Mouse (Mus musculus) forebrain, postnatal 0 days (tissue): ENCODE measurements around the gene Uevld. TPM values are rescaled to one million over a fixed set of nuclear protein-coding genes. Genes with fewer than 3 reads are reported as not detected.
A peak's percentile ranks its signal among the peaks of the same experiment; 100 is the strongest.

Experiments used
- ATAC-seq: fragments of 200-750 bp; cut with Nextera tagmentation; 2 replicates; pipeline ENCODE4 v1.8.0; 2017; ENCODE audit warnings: mild to moderate bottlenecking, moderate library complexity
- DNase-seq: peaks from one replicate; pipeline ENCODE4 v3.0.0-alpha.2; 2015
- H3K27ac ChIP-seq: fragments of 300-500 bp; sonication (generic); 2 replicates; pipeline ENCODE4 v1.5.1; 2014; ENCODE audit warnings: low read depth, mild to moderate bottlenecking, antibody characterized with exemption, low read length, moderate library complexity, mixed read lengths
- H3K27me3 ChIP-seq: fragments of 300-500 bp; sonication (generic); 2 replicates; pipeline ENCODE4 v1.6.1; 2014; ENCODE audit warnings: mild to moderate bottlenecking, low read length, mixed read lengths; ENCODE audit not compliant: insufficient read depth
- H3K36me3 ChIP-seq: fragments of 300-500 bp; sonication (generic); 2 replicates; pipeline ENCODE4 v1.6.1; 2014; ENCODE audit warnings: mild to moderate bottlenecking, moderate library complexity; ENCODE audit not compliant: insufficient read depth
- H3K4me1 ChIP-seq: fragments of 300-500 bp; sonication (generic); 2 replicates; pipeline ENCODE4 v1.6.1; 2014; ENCODE audit warnings: antibody characterized with exemption; ENCODE audit not compliant: insufficient read depth
- H3K4me2 ChIP-seq: fragments of 300-500 bp; sonication (generic); 2 replicates; pipeline ENCODE4 v1.6.1; 2014; ENCODE audit warnings: low read depth, mild to moderate bottlenecking, moderate library complexity
- H3K4me3 ChIP-seq: fragments of 300-500 bp; sonication (generic); 2 replicates; pipeline ENCODE4 v1.5.1; 2014; ENCODE audit warnings: low read depth, low read length, mixed read lengths
- H3K9ac ChIP-seq: fragments of 300-500 bp; sonication (generic); 2 replicates; pipeline ENCODE4 v1.6.1; 2014; ENCODE audit warnings: mild to moderate bottlenecking
- H3K9me3 ChIP-seq: fragments of 300-500 bp; sonication (generic); 2 replicates; pipeline ENCODE4 v1.6.1; 2016; ENCODE audit warnings: low read length
- CTCF ChIP-seq: sonication (generic); IDR thresholded peaks from 2 replicates; pipeline ENCODE4 v1.5.1; 2016; ENCODE audit warnings: antibody characterized with exemption, control low read depth, low read depth
- WGBS: fragments of 180-500 bp; shearing (Covaris S2); extraction: QIAGEN DNeasy Blood & Tissue Kit; methylation state at CpG from one replicate; pipeline ENCODE4 v1.1.7; 2014; 5-methylcytosine and 5-hydroxymethylcytosine counted together
- polyA plus RNA-seq: library from polyadenylated mRNA; unstranded; fragments of >200 nt; fragmentation: Nextera tagmentation; extraction: Ambion mirVana; gene quantifications from 2 replicates; pipeline ENCODE4 v1.2.1, GENCODE M21; 2015
- total RNA-seq: library from RNA; depleted of rRNA; stranded (reverse); fragments of >200 nt; gene quantifications from 2 replicates; pipeline ENCODE4 v1.2.3, GENCODE M21; 2014

Gene Uevld
- total and polyA plus RNA-seq, 2 experiments from 2014 or later, result 4.6 to 9.2 TPM

DNA sequence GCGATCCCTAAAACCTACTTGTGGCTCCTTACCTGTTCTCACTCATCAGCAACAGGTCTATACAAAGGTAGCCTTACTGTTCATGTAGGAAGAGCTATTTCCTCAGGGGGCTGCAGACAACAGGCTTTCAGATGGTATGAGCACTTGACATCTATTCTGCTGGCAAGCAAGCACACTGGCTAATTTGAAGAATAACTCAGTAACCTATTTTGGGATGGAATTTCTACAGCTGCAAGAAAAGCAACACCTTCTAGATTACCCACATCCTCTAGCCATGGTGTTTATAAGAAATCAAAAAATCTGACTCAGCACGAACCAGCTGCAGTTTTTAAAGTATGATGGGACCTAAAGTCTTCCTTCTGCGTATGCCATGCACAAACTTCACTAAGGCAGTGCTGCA is 27.0 kb downstream of the Uevld start:
- no peak for ATAC-seq

DNA sequence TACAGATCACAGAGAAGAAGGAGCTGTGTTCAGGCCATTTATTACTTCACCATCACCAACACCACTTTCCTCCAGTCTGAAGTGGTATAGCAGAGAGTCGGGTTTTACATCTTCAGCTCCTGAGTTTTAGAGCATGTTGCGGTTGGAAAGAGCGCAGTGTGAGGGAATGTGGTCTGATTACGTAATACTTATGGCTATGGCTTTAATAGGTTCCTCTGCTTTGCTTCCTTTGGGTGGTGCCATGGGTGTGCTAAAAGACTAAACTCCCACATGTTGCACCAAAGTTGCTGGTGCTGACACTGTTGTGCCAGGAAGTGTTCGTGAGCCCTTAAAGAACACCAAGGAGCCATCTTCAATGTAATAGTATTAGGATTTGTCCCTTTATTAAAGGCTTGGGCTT is 30.0 kb downstream of the Uevld start:
- H3K9me3 ChIP-seq, result no peaks in the 10 kb centered on the region
- no peak overlapping the region for H3K4me2 ChIP-seq
- H3K27ac ChIP-seq, result no peak overlapping the region
- no peak for ATAC-seq
- H3K27me3 ChIP-seq, result no peaks in the 10 kb centered on the region
- H3K4me1 ChIP-seq, result no peaks in the 10 kb centered on the region
- DNase-seq, result no peak
- WGBS, result 96% methylated on average over 5 of the region's 5 CpGs
- H3K4me3 ChIP-seq, result no peak overlapping the region
- H3K36me3 ChIP-seq, result peaks cover 36% of the 10 kb centered on the region
- no peak overlapping the region for H3K9ac ChIP-seq
- no peak for TF ChIP-seq CTCF

More for the DNA sequence above, 27.0 kb downstream of the Uevld start:
- Histone ChIP-seq H3K4me1 (no peaks in the 10 kb centered on the region), H3K4me2 (no peak overlapping the region), H3K27ac (no peak overlapping the region), H3K27me3 (no peaks in the 10 kb centered on the region), H3K9me3 (no peaks in the 10 kb centered on the region), H3K9ac (no peak overlapping the region), H3K4me3 (no peak overlapping the region), H3K36me3 (peaks cover 42% of the 10 kb centered on the region)
- DNase-seq, result no peak
- 97% methylated on average over 3 of the region's 3 CpGs for WGBS
- TF ChIP-seq CTCF, result no peak

DNA sequence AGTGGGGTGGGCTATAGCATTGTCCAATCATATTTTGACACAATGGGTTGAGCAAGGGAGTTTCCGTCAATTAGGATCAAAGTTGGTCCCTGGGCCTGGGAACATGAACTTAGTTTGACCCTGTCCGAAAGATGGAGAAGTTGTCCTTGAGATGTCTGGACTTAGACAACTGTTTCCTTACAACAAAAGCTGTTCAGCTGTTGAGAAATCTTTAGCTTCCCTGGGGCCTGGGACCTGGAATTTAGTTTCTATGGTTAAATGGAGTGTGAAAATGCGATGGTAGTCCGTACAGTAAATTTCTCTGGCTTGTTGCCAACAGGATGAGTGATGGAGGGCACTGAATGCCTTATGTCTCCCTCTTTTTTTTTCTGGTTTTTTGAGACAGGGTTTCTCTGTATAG is 36.3 kb downstream of the Uevld start:
- peaks cover 19% of the 10 kb centered on the region for H3K4me1 ChIP-seq
- ATAC-seq (no peak), DNase-seq (no peak)
- TF ChIP-seq CTCF, result no peak
- no peak overlapping the region for H3K27ac ChIP-seq
- WGBS, result 68% methylated on average over 4 of the region's 4 CpGs
- H3K4me3 ChIP-seq, result no peak overlapping the region
- H3K27me3 ChIP-seq, result no peaks in the 10 kb centered on the region
- H3K9me3 ChIP-seq, result no peaks in the 10 kb centered on the region
- peaks cover 4% of the 10 kb centered on the region; the same call in 1 of the 2 replicates for H3K36me3 ChIP-seq
- H3K4me2 ChIP-seq, result no peak overlapping the region
- no peak overlapping the region for H3K9ac ChIP-seq

DNA sequence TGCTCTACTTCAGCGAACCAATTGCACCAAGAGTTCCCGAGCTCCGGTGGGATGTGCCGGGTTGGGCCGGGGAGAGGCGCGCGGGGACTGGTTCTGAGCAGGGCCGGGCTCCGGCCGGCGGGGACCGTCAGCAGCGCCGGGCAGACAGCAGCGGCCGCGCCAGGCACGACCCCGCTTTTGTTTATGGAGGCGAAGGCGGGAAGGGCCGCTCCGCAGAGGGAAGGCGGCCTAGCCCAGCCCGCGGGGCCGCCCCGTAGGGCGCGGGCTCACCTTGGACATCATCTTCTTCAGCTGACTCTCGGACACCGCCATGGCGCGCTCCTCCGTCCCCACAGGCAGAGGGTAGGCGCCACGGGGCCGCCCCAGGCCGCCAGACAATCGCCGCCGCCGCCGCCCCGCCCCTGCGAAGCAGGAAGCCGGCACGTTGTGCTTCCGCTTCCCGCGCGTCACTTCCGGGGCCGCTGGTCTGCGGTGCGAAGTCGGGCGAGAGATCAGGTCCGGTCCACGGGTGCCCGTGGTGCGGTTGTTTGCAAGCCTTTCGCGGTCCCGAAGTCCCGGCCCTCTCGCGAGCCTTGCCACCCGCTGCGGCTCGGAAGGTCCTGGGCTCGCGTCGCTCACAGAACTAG is 38.7 kb downstream of the Uevld start, which contains the start of gene Tsg101:
TSS of gene Tsg101 (minus strand) at position 419 of the 626 bp plus-strand sequence.
- ATAC-seq, result peak; percentile 97
- peak; percentile 30; the same call in 1 of the 2 replicates for TF ChIP-seq CTCF
- H3K4me1 ChIP-seq, result peaks cover 19% of the 10 kb centered on the region
- peak within 1 kb of the TSS; percentile 89 for H3K9ac ChIP-seq
- peak within 1 kb of the TSS; percentile 87 for H3K4me3 ChIP-seq
- peak within 1 kb of the TSS; percentile 66 for H3K4me2 ChIP-seq
- peak; percentile 91 for DNase-seq
- H3K27ac ChIP-seq, result peak within 1 kb of the TSS; percentile 93
- H3K36me3 ChIP-seq, result no peaks in the 10 kb centered on the region
- no peaks in the 10 kb centered on the region for H3K9me3 ChIP-seq
- WGBS, result 2% methylated on average over 73 of the region's 75 CpGs
- no peaks in the 10 kb centered on the region for H3K27me3 ChIP-seq

DNA sequence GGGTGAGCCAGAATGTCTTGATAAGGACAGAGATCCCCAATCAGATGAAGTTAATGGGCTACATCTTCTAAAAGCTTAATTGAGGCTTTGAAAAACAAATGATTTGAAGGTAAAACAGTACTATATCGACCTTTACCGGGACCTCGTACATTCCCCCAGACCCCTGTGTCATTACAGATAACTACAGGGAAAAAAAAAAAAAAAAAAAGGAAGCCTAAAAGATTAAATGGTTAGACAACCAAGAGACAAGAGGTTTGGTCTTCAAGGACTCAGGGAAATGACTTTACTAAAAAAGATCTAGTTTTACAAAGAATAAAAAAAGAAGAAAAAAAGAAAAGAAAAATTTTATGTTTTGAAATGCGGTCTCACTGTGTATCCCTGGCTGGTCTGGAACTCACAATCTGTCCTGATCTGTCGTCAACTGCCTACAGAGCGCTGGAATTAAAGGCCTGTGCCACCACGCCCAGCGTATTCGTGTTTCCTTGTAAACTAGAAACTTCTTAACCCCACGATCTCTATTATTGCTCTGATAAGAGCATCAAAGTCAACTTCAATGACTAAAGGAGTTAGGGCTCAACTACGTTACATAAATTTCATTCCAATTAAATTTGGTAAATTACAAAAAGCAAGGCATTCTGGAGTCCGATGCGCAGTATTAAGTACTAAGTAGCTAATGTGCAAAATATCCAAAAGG is 39.5 kb downstream of the Uevld start:
- Histone ChIP-seq H3K9me3 (no peaks in the 10 kb centered on the region), H3K4me3 (peak overlapping the region; percentile 87), H3K9ac (peak overlapping the region; percentile 89), H3K4me2 (peak overlapping the region; percentile 66), H3K27ac (peak overlapping the region; percentile 93; the same call in 1 of the 2 replicates), H3K4me1 (peaks cover 19% of the 10 kb centered on the region), H3K27me3 (no peaks in the 10 kb centered on the region), H3K36me3 (no peaks in the 10 kb centered on the region)
- WGBS, result 17% methylated on average over 13 of the region's 13 CpGs
- ATAC-seq (no peak), DNase-seq (no peak)
- TF ChIP-seq CTCF, result no peak

DNA sequence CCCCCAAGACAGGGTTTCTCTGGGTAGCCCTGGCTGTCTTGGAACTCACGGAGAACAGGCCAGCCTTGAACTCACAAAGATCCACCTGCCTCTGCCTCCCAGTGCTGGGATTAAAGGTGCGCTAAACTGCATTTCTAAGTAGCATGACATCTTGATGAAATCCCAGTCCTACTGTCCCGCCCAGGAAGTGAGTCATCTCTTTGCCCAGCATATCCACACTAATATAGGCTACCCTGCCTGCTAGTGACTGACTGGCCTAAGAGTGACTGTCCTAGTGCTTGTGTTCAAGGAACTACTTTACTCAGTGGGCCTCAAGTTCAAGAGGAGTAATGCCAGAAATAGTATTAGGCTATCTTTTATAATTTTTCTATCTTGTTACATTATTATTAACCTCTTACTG is 42.0 kb downstream of the Uevld start:
- ATAC-seq (no peak), DNase-seq (no peak)
- H3K4me2 ChIP-seq, result no peak overlapping the region
- H3K9me3 ChIP-seq, result no peaks in the 10 kb centered on the region
- H3K4me3 ChIP-seq, result no peak overlapping the region
- H3K27ac ChIP-seq, result no peak overlapping the region
- no peak overlapping the region for H3K9ac ChIP-seq
- peaks cover 19% of the 10 kb centered on the region for H3K4me1 ChIP-seq
- no peaks in the 10 kb centered on the region for H3K27me3 ChIP-seq
- WGBS, result 95% methylated on average over 3 of the region's 3 CpGs
- H3K36me3 ChIP-seq, result peaks cover 14% of the 10 kb centered on the region
- TF ChIP-seq CTCF, result no peak

DNA sequence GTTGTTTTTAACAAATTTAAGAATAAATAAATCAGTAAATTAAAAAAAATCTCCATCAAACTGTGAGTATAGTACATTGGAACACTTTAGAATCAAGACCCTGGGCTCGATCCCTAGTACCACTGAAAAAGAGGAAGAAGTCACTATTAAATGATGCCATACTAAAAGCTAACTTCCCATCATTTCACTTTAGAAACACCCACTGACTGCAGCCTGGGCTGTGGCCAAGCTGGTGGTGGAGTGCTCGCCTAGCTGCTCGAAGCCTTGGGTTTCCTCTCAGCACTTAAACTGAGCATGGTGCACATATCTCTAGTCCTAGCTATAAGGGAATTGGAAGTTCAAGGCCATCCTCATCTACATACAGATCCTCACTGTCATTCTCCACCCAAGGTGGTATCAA is 47.1 kb downstream of the Uevld start:
- Histone ChIP-seq H3K36me3 (peaks cover 51% of the 10 kb centered on the region), H3K27ac (no peak overlapping the region), H3K9me3 (no peaks in the 10 kb centered on the region), H3K4me3 (no peak overlapping the region), H3K4me1 (no peaks in the 10 kb centered on the region), H3K27me3 (no peaks in the 10 kb centered on the region), H3K4me2 (no peak overlapping the region), H3K9ac (no peak overlapping the region)
- no peak for TF ChIP-seq CTCF
- ATAC-seq (no peak), DNase-seq (no peak)
- 97% methylated on average over 3 of the region's 3 CpGs for WGBS
